Mouse (Mus musculus): ENCODE results near the gene Sh3pxd2a. TPM values are rescaled to one million over a fixed set of nuclear protein-coding genes. Genes with fewer than 3 reads are reported as not detected.

Gene Sh3pxd2a
- polyA plus RNA-seq, 1 experiment, result 45.5 TPM

Other genes starting within 250 kb of the Sh3pxd2a start
- 12.7 and 14.7 TPM in 2 replicates for gene Stn1, start 73.1 kb upstream of the Sh3pxd2a start, polyA plus RNA-seq (2012; rRNA removed)
- 11.5 and 12.3 TPM in 2 replicates for gene Slk, start 115.3 kb upstream of the Sh3pxd2a start, polyA plus RNA-seq (2012; rRNA removed)
- 7.9 and 8.3 TPM in 2 replicates for gene Col17a1, start 227.7 kb upstream of the Sh3pxd2a start, polyA plus RNA-seq (2012; rRNA removed)

Data from gonadal fat pad, adult 2 months (tissue).